14 mouse cellular contexts compared by ENCODE assay signal in the genomic region with DNA sequence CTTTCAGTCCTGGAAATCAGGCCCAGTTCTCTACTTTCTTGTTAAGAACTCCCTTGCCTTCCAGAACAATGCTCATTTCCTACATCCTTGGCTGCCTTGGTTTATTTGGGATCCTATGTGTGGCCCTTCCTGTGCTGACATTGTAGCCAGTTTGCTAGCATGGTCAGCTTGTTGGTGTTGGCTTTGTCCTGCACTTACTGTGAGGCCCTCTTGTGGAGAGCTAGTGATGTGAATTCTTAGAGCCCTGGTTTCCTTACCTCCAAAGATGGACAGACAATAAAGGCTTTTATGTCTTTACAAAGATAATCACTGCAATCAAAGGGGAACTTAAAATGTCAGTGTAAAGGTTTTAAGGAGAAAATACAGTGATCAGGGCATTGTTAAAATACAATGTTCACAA. TPM values are rescaled to one million over a fixed set of nuclear protein-coding genes. Genes with fewer than 3 reads are reported as not detected.
DNase-seq lines count a peak whose midpoint lies in the region; ATAC-seq and TF ChIP-seq lines count a peak whose summit lies in the region.
"Had no signal": no experiment of that assay in that cellular context is flagged by ENCODE, and none has a peak within 500 bp of the region (broad histone marks: within the 10 kb centered on the region; RNA-seq: fewer than 3 reads in every experiment).

No protein-coding gene starts in this region.

- no peaks in the 10 kb centered on the region for H3K27me3 ChIP-seq in forebrain, embryonic 14.5 days (replicated peaks; ENCODE audit: control insufficient read depth, insufficient read depth, low read length)
- H3K27me3 ChIP-seq in forebrain, embryonic 11.5 days (ENCODE audit: control insufficient read depth, insufficient read depth, low read length), result no peaks in the 10 kb centered on the region
- no peaks in the 10 kb centered on the region for H3K27me3 ChIP-seq in kidney, postnatal 0 days (ENCODE audit: insufficient read depth, low read length)
- no peaks in the 10 kb centered on the region for H3K27me3 ChIP-seq in cerebellum, adult 2 months (ENCODE audit: control insufficient read depth, insufficient read depth, low read length)
- H3K27me3 ChIP-seq: hindbrain, embryonic 12.5 days; liver, embryonic 15.5 days had no signal

- DNase-seq in forebrain, embryonic 14.5 days (ENCODE audit: low spot score), result peak; percentile 3
- DNase-seq in forebrain, embryonic 11.5 days (ENCODE audit: low spot score), result no peak
- DNase-seq in kidney, postnatal 0 days (ENCODE audit: low spot score), result peak; percentile 27
- DNase-seq in kidney, postnatal 14 days, result no peak
- DNase-seq in 3T3-L1 (ENCODE audit: low read depth, low spot score) (peak; percentile 9), NIH3T3 (ENCODE audit: low read depth) (peak; percentile 24)
- DNase-seq in cerebellum, adult 2 months, result no peak
- DNase-seq in Muller cell, postnatal 12 days (ENCODE audit: inconsistent ontology term), result no peak
- DNase-seq: cerebellum, postnatal 14 days; heart, adult 11 months; kidney, adult 8-10 months; thymus, postnatal 4 days had no signal

- no peak overlapping the region for H3K4me2 ChIP-seq in forebrain, embryonic 14.5 days (ENCODE audit: low read length)
- no peak overlapping the region for H3K4me2 ChIP-seq in forebrain, embryonic 11.5 days (ENCODE audit: low read depth, low read length, severe bottlenecking)
- H3K4me2 ChIP-seq in kidney, postnatal 0 days (ENCODE audit: low read length), result no peak overlapping the region
- H3K4me2 ChIP-seq: hindbrain, embryonic 12.5 days; liver, embryonic 15.5 days had no signal

- TF ChIP-seq CTCF in kidney, postnatal 0 days (IDR thresholded peaks at IDR 0.05; ENCODE audit: low read depth), result peak; percentile 56
- TF ChIP-seq CTCF in cerebellum, adult 2 months (IDR thresholded peaks at IDR 0.05; ENCODE audit: borderline replicate concordance, insufficient read depth, low read depth, low read length), result no peak

- H3K4me3 ChIP-seq in forebrain, embryonic 14.5 days (ENCODE audit: low read depth, low read length), result no peak overlapping the region
- H3K4me3 ChIP-seq in forebrain, embryonic 11.5 days (ENCODE audit: low read depth, low read length), result no peak overlapping the region
- no peak overlapping the region for H3K4me3 ChIP-seq in kidney, postnatal 0 days (replicated peaks; ENCODE audit: low read depth, low read length)
- no peak overlapping the region for H3K4me3 ChIP-seq in cerebellum, adult 2 months (replicated peaks; ENCODE audit: insufficient read depth, low read depth, low read length)
- H3K4me3 ChIP-seq: hindbrain, embryonic 12.5 days; liver, embryonic 15.5 days had no signal

- no peak for ATAC-seq in forebrain, embryonic 14.5 days
- ATAC-seq in forebrain, embryonic 11.5 days (replicated peaks; ENCODE audit: low FRiP score), result no peak
- ATAC-seq in kidney, postnatal 0 days (replicated peaks; ENCODE audit: low FRiP score, low read depth), result no peak

- no peak overlapping the region for H3K9ac ChIP-seq in forebrain, embryonic 14.5 days (ENCODE audit: low read length)
- no peak overlapping the region for H3K9ac ChIP-seq in forebrain, embryonic 11.5 days (ENCODE audit: low read length)
- H3K9ac ChIP-seq in kidney, postnatal 0 days (ENCODE audit: low read depth, low read length), result no peak overlapping the region
- H3K9ac ChIP-seq: hindbrain, embryonic 12.5 days; liver, embryonic 15.5 days had no signal

- H3K9me3 ChIP-seq in forebrain, embryonic 14.5 days (replicated peaks; ENCODE audit: control insufficient read depth, low read length), result no peaks in the 10 kb centered on the region
- no peaks in the 10 kb centered on the region for H3K9me3 ChIP-seq in forebrain, embryonic 11.5 days (ENCODE audit: control insufficient read depth, low read length)
- no peaks in the 10 kb centered on the region for H3K9me3 ChIP-seq in kidney, postnatal 0 days (replicated peaks; ENCODE audit: low read length)
- H3K9me3 ChIP-seq: hindbrain, embryonic 12.5 days; liver, embryonic 15.5 days had no signal

- H3K27ac ChIP-seq in forebrain, embryonic 14.5 days (ENCODE audit: low read depth, low read length), result no peak overlapping the region
- H3K27ac ChIP-seq in forebrain, embryonic 11.5 days (ENCODE audit: low read depth, low read length), result no peak overlapping the region
- no peak overlapping the region for H3K27ac ChIP-seq in kidney, postnatal 0 days
- no peak overlapping the region for H3K27ac ChIP-seq in cerebellum, adult 2 months (ENCODE audit: insufficient read depth, low read length)
- H3K27ac ChIP-seq: hindbrain, embryonic 12.5 days; liver, embryonic 15.5 days had no signal

- no peaks in the 10 kb centered on the region for H3K36me3 ChIP-seq in forebrain, embryonic 14.5 days (ENCODE audit: control insufficient read depth, insufficient read depth, low read length)
- H3K36me3 ChIP-seq in forebrain, embryonic 11.5 days (ENCODE audit: control insufficient read depth, insufficient read depth, low read length), result no peaks in the 10 kb centered on the region
- H3K36me3 ChIP-seq in kidney, postnatal 0 days (ENCODE audit: insufficient read depth, low read length), result no peaks in the 10 kb centered on the region
- H3K36me3 ChIP-seq: hindbrain, embryonic 12.5 days; liver, embryonic 15.5 days had no signal

- no peak for TF ChIP-seq POLR2A in cerebellum, adult 2 months (IDR thresholded peaks at IDR 0.05; ENCODE audit: borderline replicate concordance, insufficient read depth, low read length)

- no peaks in the 10 kb centered on the region for H3K4me1 ChIP-seq in forebrain, embryonic 14.5 days (ENCODE audit: control insufficient read depth, insufficient read depth, low read length)
- H3K4me1 ChIP-seq in forebrain, embryonic 11.5 days (replicated peaks; ENCODE audit: control insufficient read depth, insufficient read depth, low read length), result no peaks in the 10 kb centered on the region
- no peaks in the 10 kb centered on the region for H3K4me1 ChIP-seq in kidney, postnatal 0 days (replicated peaks; ENCODE audit: insufficient read depth, low read length)
- no peaks in the 10 kb centered on the region for H3K4me1 ChIP-seq in cerebellum, adult 2 months (ENCODE audit: control insufficient read depth, insufficient read depth, low read length)
- H3K4me1 ChIP-seq: hindbrain, embryonic 12.5 days; liver, embryonic 15.5 days had no signal

RNA-seq across cellular contexts. Expression of gene Mospd1, which starts 32.9 kb away (rescaled TPM):
- polyA plus RNA-seq in forebrain, embryonic 14.5 days (2014; fragmentation: Nextera tagmentation; extraction: Ambion mirVana), result 71.0 and 71.7 TPM in 2 replicates
- polyA plus RNA-seq in forebrain, embryonic 11.5 days (2014; fragmentation: Nextera tagmentation; extraction: Ambion mirVana), result 51.4 and 55.8 TPM in 2 replicates
- polyA plus RNA-seq in kidney, postnatal 0 days (2015; fragmentation: Nextera tagmentation; extraction: Ambion mirVana), result 46.8 and 47.5 TPM in 2 replicates
- 11.3 and 11.9 TPM in 2 replicates for polyA plus RNA-seq in cerebellum, adult 2 months (2012; rRNA removed)

Comparison
In these comparisons a context has a peak if more than half of its experiments do, and no peak if none do; other contexts are left out.
1. DNase-seq: peak in forebrain, embryonic 14.5 days (single experiment), kidney, postnatal 0 days (single experiment), 3T3-L1 (single experiment) and NIH3T3 (single experiment); none in forebrain, embryonic 11.5 days (single experiment), kidney, postnatal 14 days (single experiment), cerebellum, adult 2 months (0 of 2) and Muller cell, postnatal 12 days (single experiment).